Mouse (Mus musculus): ENCODE data around the gene Hipk2. TPM values are rescaled to one million over a fixed set of nuclear protein-coding genes. Genes with fewer than 3 reads are reported as not detected.
"Not testable (repeated sequence)": the region's sequence is repeated elsewhere in the genome, so short reads cannot be mapped to it uniquely, and the experiment has no call there.

Gene Hipk2
- polyA plus RNA-seq, 1 experiment from 2014 or later = 46.9 TPM

GRCm38 (mm10) chr6:38676217-38676616 is 199.7 kb downstream of the Hipk2 start:
- Histone ChIP-seq H3K9me3 (no peaks in the 10 kb centered on the region), H3K36me3 (no peaks in the 10 kb centered on the region), H3K27ac (no peak overlapping the region), H3K9ac (replicated peaks) (no peak overlapping the region), H3K4me2 (replicated peaks) (no peak overlapping the region), H3K27me3 (no peaks in the 10 kb centered on the region), H3K4me3 (replicated peaks) (no peak overlapping the region), H3K4me1 (replicated peaks) (no peaks in the 10 kb centered on the region)
- WGBS = 93% methylated on average over 6 of the region's 6 CpGs
- ATAC-seq = no peak

GRCm38 (mm10) chr6:38672011-38672410 is 204.0 kb downstream of the Hipk2 start:
- Histone ChIP-seq H3K27me3 (0 out of 2 replicates have a peak, but pooled peaks cover 1% of the 10 kb centered on the region), H3K4me2 (replicated peaks) (no peak overlapping the region), H3K27ac (no peak overlapping the region), H3K36me3 (no peaks in the 10 kb centered on the region), H3K4me1 (replicated peaks) (no peaks in the 10 kb centered on the region), H3K9me3 (no peaks in the 10 kb centered on the region), H3K9ac (replicated peaks) (no peak overlapping the region), H3K4me3 (replicated peaks) (no peak overlapping the region)
- 91% methylated on average over 3 of the region's 3 CpGs for WGBS
- ATAC-seq = no peak

- Histone ChIP-seq H3K4me1 (replicated peaks) (no peaks in the 10 kb centered on the region), H3K36me3 (no peaks in the 10 kb centered on the region), H3K9ac (replicated peaks) (no peak overlapping the region), H3K4me2 (replicated peaks) (no peak overlapping the region), H3K4me3 (replicated peaks) (no peak overlapping the region), H3K27ac (no peak overlapping the region), H3K9me3 (no peaks in the 10 kb centered on the region), H3K27me3 (0 out of 2 replicates have a peak, but pooled peaks cover 3% of the 10 kb centered on the region)
- no peak for ATAC-seq
- WGBS = 81% methylated on average over 7 of the region's 7 CpGs
Observed at GRCm38 (mm10) chr6:38671270-38671669, 204.7 kb downstream of the Hipk2 start.

GRCm38 (mm10) chr6:38670488-38670887 is 205.5 kb downstream of the Hipk2 start:
- not testable (repeated sequence) for H3K36me3 ChIP-seq; H3K4me1 ChIP-seq (replicated peaks); H3K9me3 ChIP-seq; H3K9ac ChIP-seq (replicated peaks); H3K27ac ChIP-seq; H3K27me3 ChIP-seq; ATAC-seq; H3K4me3 ChIP-seq (replicated peaks); H3K4me2 ChIP-seq (replicated peaks)
- WGBS = 75% methylated on average over 1 of the region's 1 CpGs

- 67% methylated on average over 6 of the region's 6 CpGs for WGBS
- Histone ChIP-seq H3K4me1 (replicated peaks) (no peaks in the 10 kb centered on the region), H3K9me3 (no peaks in the 10 kb centered on the region), H3K27me3 (peaks cover 11% of the 10 kb centered on the region; the same call in 1 of the 2 replicates), H3K27ac (no peak overlapping the region), H3K36me3 (no peaks in the 10 kb centered on the region), H3K4me2 (replicated peaks) (no peak overlapping the region), H3K4me3 (replicated peaks) (no peak overlapping the region), H3K9ac (replicated peaks) (no peak overlapping the region)
- no peak for ATAC-seq
Observed at GRCm38 (mm10) chr6:38669580-38669979, 206.4 kb downstream of the Hipk2 start.

GRCm38 (mm10) chr6:38662714-38663615 is 213.0 kb downstream of the Hipk2 start, which contains the start of gene Clec2l:
Gene Clec2l, plus strand, starts transcription at chr6:38663069.
- H3K9ac ChIP-seq (replicated peaks) = peak within 1 kb of the TSS; percentile 74
- peaks cover 8% of the 10 kb centered on the region for H3K4me1 ChIP-seq (replicated peaks)
- under 1% methylated on average over 59 of the region's 84 CpGs for WGBS
- H3K4me3 ChIP-seq (replicated peaks) = peak within 1 kb of the TSS; percentile 61
- peak within 1 kb of the TSS; percentile 64; the same call in 1 of the 2 replicates for H3K27ac ChIP-seq
- H3K4me2 ChIP-seq (replicated peaks) = peak within 1 kb of the TSS; percentile 88
- H3K9me3 ChIP-seq = no peaks in the 10 kb centered on the region
- peak; percentile 90 for ATAC-seq
- no peaks in the 10 kb centered on the region for H3K36me3 ChIP-seq
- peaks cover 35% of the 10 kb centered on the region for H3K27me3 ChIP-seq

- Histone ChIP-seq H3K4me1 (replicated peaks) (peaks cover 8% of the 10 kb centered on the region), H3K9me3 (no peaks in the 10 kb centered on the region), H3K4me2 (replicated peaks) (no peak overlapping the region), H3K9ac (replicated peaks) (no peak overlapping the region), H3K4me3 (replicated peaks) (no peak overlapping the region), H3K27ac (no peak overlapping the region), H3K27me3 (peaks cover 32% of the 10 kb centered on the region), H3K36me3 (no peaks in the 10 kb centered on the region)
- ATAC-seq = no peak
- 22% methylated on average over 4 of the region's 4 CpGs for WGBS
Observed at GRCm38 (mm10) chr6:38661626-38662025, 214.3 kb downstream of the Hipk2 start.

- 41% methylated on average over 14 of the region's 14 CpGs for WGBS
- Histone ChIP-seq H3K4me1 (replicated peaks) (no peaks in the 10 kb centered on the region), H3K9me3 (no peaks in the 10 kb centered on the region), H3K9ac (replicated peaks) (no peak overlapping the region), H3K4me2 (replicated peaks) (no peak overlapping the region), H3K36me3 (no peaks in the 10 kb centered on the region), H3K27ac (no peak overlapping the region), H3K27me3 (no peaks in the 10 kb centered on the region), H3K4me3 (replicated peaks) (no peak overlapping the region)
- ATAC-seq = peak; percentile 86
Observed at GRCm38 (mm10) chr6:38650263-38650937, 225.6 kb downstream of the Hipk2 start.

GRCm38 (mm10) chr6:38649545-38649944 is 226.4 kb downstream of the Hipk2 start:
- Histone ChIP-seq H3K36me3 (no peaks in the 10 kb centered on the region), H3K4me1 (replicated peaks) (no peaks in the 10 kb centered on the region)
- WGBS = 70% methylated on average over 3 of the region's 3 CpGs

More at GRCm38 (mm10) chr6:38649545-38649944, 226.4 kb downstream of the Hipk2 start:
- Histone ChIP-seq H3K4me3 (replicated peaks) (no peak overlapping the region), H3K9ac (replicated peaks) (no peak overlapping the region), H3K9me3 (no peaks in the 10 kb centered on the region), H3K27me3 (no peaks in the 10 kb centered on the region), H3K27ac (no peak overlapping the region), H3K4me2 (replicated peaks) (no peak overlapping the region)
- ATAC-seq = no peak

Other genes starting within 250 kb of the Hipk2 start
- 0.12 TPM in 1 of 2 replicates, not detected in the other for gene Klrg2, start 238.9 kb downstream of the Hipk2 start, polyA plus RNA-seq (2015; fragmentation: Nextera tagmentation; extraction: Ambion mirVana)
- 5.6 and 6.2 TPM in 2 replicates for gene Clec2l, start 213.1 kb downstream of the Hipk2 start, polyA plus RNA-seq (2015; fragmentation: Nextera tagmentation; extraction: Ambion mirVana)
- gene Tbxas1, start 761 bp downstream of the Hipk2 start, polyA plus RNA-seq (2015; fragmentation: Nextera tagmentation; extraction: Ambion mirVana) = 1.6 and 2.1 TPM in 2 replicates
- 1.4 and 1.7 TPM in 2 replicates for gene Parp12, start 242.2 kb upstream of the Hipk2 start, polyA plus RNA-seq (2015; fragmentation: Nextera tagmentation; extraction: Ambion mirVana)

All from midbrain, embryonic 13.5 days (tissue).